Mouse (Mus musculus) lung, adult 2 months (tissue): ENCODE results near the gene Sun1.

Experiments
- CTCF ChIP-seq: fragments of 200-500 bp; IDR thresholded peaks from 2 replicates; pipeline ENCODE4 v1.5.1; 2011; ENCODE audit warnings: mild to moderate bottlenecking, low read length, control low read depth; ENCODE audit not compliant: insufficient read depth
- POLR2A ChIP-seq: fragments of 200-500 bp; IDR thresholded peaks from 2 replicates; pipeline ENCODE4 v1.6.1; 2011; ENCODE audit warnings: low read depth, mild to moderate bottlenecking, control low read depth, low read length, borderline replicate concordance; ENCODE audit errors: extremely low read depth

DNA sequence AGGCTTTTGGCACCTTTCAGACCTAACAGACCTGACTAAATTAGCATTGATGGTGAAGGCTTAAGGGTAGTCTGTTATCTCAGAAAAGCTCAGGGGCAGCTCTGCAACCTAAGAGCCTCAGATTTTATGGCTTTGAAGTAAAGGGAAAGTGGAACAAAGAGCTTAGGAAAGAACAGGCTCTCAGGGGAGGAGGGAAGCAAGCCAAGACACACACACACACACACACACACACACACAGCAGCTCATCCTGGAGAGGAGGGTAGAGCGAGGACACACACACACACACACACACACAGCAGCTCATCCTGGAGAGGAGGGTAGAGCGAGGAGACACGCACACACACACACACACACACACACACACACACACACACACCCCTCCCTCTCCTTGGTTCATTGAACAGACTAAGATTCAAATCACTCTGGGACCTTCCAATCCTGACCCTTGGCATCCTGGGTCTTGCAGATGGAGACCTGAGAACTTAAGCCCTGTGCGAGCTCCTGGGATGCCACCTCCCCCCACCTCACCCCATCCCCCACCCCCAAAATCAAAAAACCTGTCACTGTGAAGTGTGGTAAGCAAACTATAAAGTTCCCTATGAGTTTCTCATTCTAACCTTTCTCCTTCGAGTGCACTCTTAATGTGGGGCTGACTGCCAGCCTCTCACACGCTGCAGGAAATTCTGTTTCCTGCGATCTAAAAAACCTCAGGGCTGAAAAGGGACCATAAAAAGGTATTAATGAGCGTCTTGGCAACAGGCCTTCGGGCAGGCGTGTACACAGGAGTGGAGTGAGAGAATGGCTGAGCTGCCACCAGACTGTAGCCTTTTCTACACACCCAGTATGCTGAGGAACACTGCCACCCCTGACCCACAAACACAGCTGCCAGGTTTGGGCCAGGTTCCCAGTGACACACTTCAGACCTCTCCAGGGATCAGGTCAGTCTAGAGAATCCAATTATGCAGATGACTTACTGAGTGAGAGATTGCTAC lies 25.6 kb upstream of the Sun1 start:
- TF ChIP-seq CTCF (no peak), POLR2A (no peak)
